Mouse (Mus musculus) kidney, postnatal 4 days (tissue): ENCODE results near the gene Clec9a.
A peak's percentile ranks its signal among the peaks of the same experiment; 100 is the strongest.

ENCODE experiments used
- DNase-seq, 2 experiments: peaks; one replicate each; pipeline ENCODE4 v3.0.0; 2021; ENCODE audit warnings: mixed read lengths in 2 of 2

Gene Clec9a

GRCm38 (mm10) chr6:129425812-129426211, 17.1 kb downstream of the Clec9a start:
- peak; percentile 14 to 29 for DNase-seq

DNA sequence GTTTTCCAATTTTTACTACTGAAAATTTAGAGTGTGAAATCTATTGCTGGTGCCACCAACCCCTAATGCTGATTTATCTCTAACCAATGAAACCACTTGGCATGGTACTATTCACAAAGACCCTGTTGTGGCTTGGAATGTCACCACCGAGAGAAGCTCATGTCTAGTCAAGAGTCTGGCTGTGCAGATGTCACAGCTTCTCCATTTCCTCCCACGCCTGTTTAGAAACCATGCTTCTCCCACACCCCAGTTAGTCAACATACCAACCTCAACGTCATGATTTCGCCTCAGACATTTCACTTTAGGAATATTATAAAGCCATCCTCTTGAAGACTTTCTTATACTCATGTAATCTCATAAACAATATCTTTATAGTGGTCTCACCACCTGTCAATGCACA, 18.6 kb downstream of the Clec9a start:
- DNase-seq: no peak

DNA sequence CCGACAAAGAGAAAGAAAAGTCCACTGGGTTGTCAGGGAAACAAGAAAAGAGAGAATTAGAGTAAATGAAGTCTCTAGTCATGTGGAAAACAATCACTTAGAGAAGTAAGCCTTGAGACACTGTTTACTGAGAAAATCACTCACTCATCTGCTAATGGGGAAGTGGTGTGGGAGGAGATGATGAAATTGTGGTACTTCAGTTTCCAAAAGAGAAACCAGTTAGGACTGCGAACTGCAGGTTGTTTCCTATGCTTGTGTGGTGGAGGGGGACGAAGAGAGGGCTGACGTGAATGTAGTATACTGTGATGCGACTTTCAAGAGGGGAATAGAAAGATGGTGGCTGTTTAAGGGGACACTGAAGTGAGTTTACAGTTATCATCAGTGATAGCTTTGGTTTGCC, 25.6 kb downstream of the Clec9a start:
- no peak for DNase-seq

DNA sequence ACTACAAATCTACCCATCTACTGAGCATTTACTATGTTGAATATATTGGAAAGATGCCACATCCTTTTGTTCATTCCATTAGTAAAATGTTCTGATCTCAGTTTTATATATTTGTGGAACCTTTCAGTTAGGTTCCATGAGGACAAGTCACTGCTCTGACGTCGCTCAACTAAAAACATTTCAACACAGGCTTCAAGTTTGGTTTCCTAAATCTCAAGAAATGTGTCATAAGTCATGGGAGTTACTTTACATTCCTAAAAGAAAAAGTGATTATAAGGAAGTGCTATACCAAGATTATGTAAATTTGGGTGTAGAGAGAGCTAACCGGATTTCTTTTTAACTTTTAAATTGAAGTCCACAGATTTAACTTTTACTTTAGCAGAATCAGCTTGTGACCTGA, 27.4 kb downstream of the Clec9a start:
- DNase-seq: no peak

- no peak for DNase-seq
These were observed 29.4 kb downstream of the Clec9a start for GRCm38 (mm10) chr6:129438033-129438432.

DNA sequence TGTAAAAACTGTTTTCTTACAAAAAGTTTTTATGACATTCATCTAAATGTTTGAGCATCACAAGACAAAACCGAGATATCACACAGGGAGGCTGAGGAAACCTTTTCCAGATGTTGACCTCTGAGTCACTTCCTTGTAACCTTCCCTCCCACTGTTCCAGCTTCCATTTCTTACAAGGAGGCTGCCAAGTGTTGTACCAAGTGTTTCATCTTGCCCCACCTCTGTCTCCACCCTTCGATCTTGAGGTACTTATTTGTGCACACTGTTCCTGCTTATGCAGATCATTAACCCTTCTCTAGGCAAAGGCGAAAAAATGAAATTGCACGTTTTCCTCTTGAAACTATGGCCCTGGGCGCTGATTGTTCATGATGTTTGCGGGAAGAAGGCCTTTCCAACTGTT, 41.1 kb downstream of the Clec9a start:
- DNase-seq: no peak

DNA sequence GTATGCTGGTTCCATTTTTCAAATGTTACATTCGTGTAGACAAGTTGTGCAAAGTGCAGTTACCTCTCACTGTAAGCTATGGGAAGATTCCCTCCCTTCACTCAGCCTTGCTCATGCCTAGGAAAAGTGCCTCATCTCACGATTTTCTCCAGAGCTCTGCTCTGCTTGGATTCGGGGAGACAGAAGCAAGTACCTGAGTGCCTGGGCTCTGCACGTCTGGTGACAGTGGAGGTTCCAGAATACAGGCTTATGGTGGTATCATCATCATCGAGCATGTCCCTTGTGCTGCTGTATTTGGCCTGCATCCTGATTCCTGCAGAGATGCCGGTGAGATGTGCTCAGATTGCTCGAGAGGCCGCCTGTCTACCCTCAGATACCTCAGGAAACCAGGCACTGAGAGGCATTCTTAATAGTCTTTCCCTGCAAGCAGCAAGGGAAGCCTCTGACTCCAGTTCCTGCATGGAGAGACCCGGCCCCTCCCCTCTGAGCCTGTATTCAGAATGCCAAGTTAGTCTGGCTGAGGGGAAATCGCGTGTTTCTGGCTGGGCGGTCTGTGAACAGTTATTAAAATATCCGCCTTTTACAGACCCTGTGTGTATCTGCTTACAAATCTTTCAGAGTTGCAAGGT, 42.9 kb downstream of the Clec9a start, which contains the start of gene Clec1a:
Clec1a (minus strand) TSS at position 590 of the 629 bp plus-strand sequence.
- peak; percentile 50 to 70 for DNase-seq

- no peak for DNase-seq
These were observed 62.7 kb downstream of the Clec9a start for GRCm38 (mm10) chr6:129471386-129471785.

GRCm38 (mm10) chr6:129472627-129473026, 64.0 kb downstream of the Clec9a start:
- DNase-seq: no peak
